Mouse (Mus musculus) small intestine, adult 2 months (tissue): Measurements from ENCODE around the gene Btaf1.

Experiments used
- CTCF ChIP-seq: fragments of 200-500 bp; IDR thresholded peaks from 2 replicates; pipeline ENCODE4 v1.5.1; 2012; ENCODE audit warnings: low read depth, mild to moderate bottlenecking, control low read depth, inconsistent platforms, low read length, moderate library complexity, mixed read lengths; ENCODE audit not compliant: insufficient replicate concordance, insufficient read length; ENCODE audit errors: extremely low read depth
- POLR2A ChIP-seq: fragments of 200-500 bp; IDR thresholded peaks from 2 replicates; pipeline ENCODE4 v1.6.1; 2012; ENCODE audit warnings: low read depth, mild to moderate bottlenecking, control low read depth, inconsistent platforms, low read length, moderate library complexity

DNA sequence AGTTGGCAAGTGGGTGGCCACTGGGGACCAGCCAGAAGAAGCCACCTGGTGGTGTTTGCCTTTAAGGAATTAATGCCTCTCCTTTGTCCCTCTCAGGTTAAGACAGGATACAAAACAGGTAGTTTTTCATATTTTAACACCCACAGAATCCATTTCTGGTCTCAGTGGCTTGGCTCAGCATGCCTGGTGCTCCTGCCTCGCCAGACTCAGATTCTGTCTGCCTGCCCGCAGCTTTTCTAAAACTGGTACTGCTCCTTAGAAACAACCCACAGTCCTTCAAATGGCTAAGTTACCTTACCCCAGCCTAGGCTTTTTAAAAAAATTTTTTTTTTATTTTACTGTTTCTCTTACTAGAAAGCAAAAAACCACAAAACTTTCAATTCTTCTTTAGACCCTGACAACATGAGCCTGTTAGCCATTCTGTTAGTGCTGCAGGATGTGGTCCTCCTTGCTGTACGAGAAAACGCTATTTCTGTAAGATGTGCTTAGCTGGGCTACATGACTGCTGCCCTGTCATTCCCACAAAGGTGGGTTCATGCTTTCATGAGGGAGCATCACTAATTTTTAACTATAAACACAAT is 130.2 kb downstream of the Btaf1 start:
- TF ChIP-seq POLR2A = no peak
- TF ChIP-seq CTCF = no peak
